Mouse (Mus musculus): Measurements from ENCODE around the gene G6pc3. TPM values are rescaled to one million over a fixed set of nuclear protein-coding genes. Genes with fewer than 3 reads are reported as not detected.

The G6pc3 gene
- polyA plus RNA-seq, 1 experiment from 2014 or later, result 26.8 TPM

GRCm38 (mm10) chr11:102193657-102194440, 4.4 kb downstream of the G6pc3 start:
- Histone ChIP-seq H3K4me1 (peaks cover 16% of the 10 kb centered on the region), H3K9me3 (replicated peaks) (no peaks in the 10 kb centered on the region), H3K9ac (no peak overlapping the region), H3K4me2 (replicated peaks) (no peak overlapping the region), H3K27me3 (no peaks in the 10 kb centered on the region), H3K4me3 (no peak overlapping the region), H3K27ac (no peak overlapping the region), H3K36me3 (peaks cover 60% of the 10 kb centered on the region)
- no peak for ATAC-seq (ENCODE audit: low FRiP score)
- 87% methylated on average over 9 of the region's 9 CpGs for WGBS

GRCm38 (mm10) chr11:102196018-102196797, 6.8 kb downstream of the G6pc3 start:
- H3K9ac ChIP-seq, result no peak overlapping the region
- 85% methylated on average over 21 of the region's 21 CpGs for WGBS
- H3K27ac ChIP-seq, result no peak overlapping the region
- peaks cover 2% of the 10 kb centered on the region for H3K4me1 ChIP-seq
- H3K4me3 ChIP-seq, result no peak overlapping the region
- H3K9me3 ChIP-seq (replicated peaks), result no peaks in the 10 kb centered on the region
- peaks cover 83% of the 10 kb centered on the region for H3K36me3 ChIP-seq
- no peaks in the 10 kb centered on the region for H3K27me3 ChIP-seq
- no peak for ATAC-seq (ENCODE audit: low FRiP score)
- no peak overlapping the region for H3K4me2 ChIP-seq (replicated peaks)

- no peaks in the 10 kb centered on the region for H3K4me1 ChIP-seq
- H3K9me3 ChIP-seq (replicated peaks), result no peaks in the 10 kb centered on the region
- no peak overlapping the region for H3K27ac ChIP-seq
- no peak overlapping the region for H3K4me3 ChIP-seq
- 69% methylated on average over 6 of the region's 6 CpGs for WGBS
- peaks cover 96% of the 10 kb centered on the region for H3K36me3 ChIP-seq
- H3K27me3 ChIP-seq, result no peaks in the 10 kb centered on the region
- no peak for ATAC-seq (ENCODE audit: low FRiP score)
- H3K4me2 ChIP-seq (replicated peaks), result no peak overlapping the region
- no peak overlapping the region for H3K9ac ChIP-seq
Observed at GRCm38 (mm10) chr11:102198245-102198644, 8.8 kb downstream of the G6pc3 start.

GRCm38 (mm10) chr11:102199856-102200255, 10.4 kb downstream of the G6pc3 start:
- Histone ChIP-seq H3K4me2 (replicated peaks) (no peak overlapping the region), H3K4me3 (no peak overlapping the region), H3K9me3 (replicated peaks) (no peaks in the 10 kb centered on the region), H3K9ac (no peak overlapping the region), H3K36me3 (peaks cover 96% of the 10 kb centered on the region), H3K27me3 (no peaks in the 10 kb centered on the region), H3K27ac (no peak overlapping the region), H3K4me1 (no peaks in the 10 kb centered on the region)
- 82% methylated on average over 9 of the region's 9 CpGs for WGBS
- no peak for ATAC-seq (ENCODE audit: low FRiP score)

- no peak overlapping the region for H3K9ac ChIP-seq
- WGBS, result 82% methylated on average over 12 of the region's 12 CpGs
- ATAC-seq (ENCODE audit: low FRiP score), result no peak
Observed at GRCm38 (mm10) chr11:102201408-102201821, 12.0 kb downstream of the G6pc3 start.

GRCm38 (mm10) chr11:102206481-102206880, 17.1 kb downstream of the G6pc3 start:
- ATAC-seq (ENCODE audit: low FRiP score), result no peak
- 63% methylated on average over 29 of the region's 30 CpGs for WGBS
- H3K4me2 ChIP-seq (replicated peaks), result no peak overlapping the region; the same call in 1 of the 2 replicates
- H3K27ac ChIP-seq, result no peak overlapping the region
- H3K4me1 ChIP-seq, result peaks cover 36% of the 10 kb centered on the region
- H3K36me3 ChIP-seq, result peaks cover 53% of the 10 kb centered on the region
- no peak overlapping the region for H3K4me3 ChIP-seq
- H3K9me3 ChIP-seq (replicated peaks), result no peaks in the 10 kb centered on the region
- H3K9ac ChIP-seq, result no peak overlapping the region; the same call in 1 of the 2 replicates
- no peaks in the 10 kb centered on the region for H3K27me3 ChIP-seq

More at GRCm38 (mm10) chr11:102201408-102201821, 12.0 kb downstream of the G6pc3 start:
- no peak overlapping the region for H3K4me2 ChIP-seq (replicated peaks)
- no peak overlapping the region for H3K4me3 ChIP-seq
- H3K27me3 ChIP-seq, result no peaks in the 10 kb centered on the region
- no peaks in the 10 kb centered on the region for H3K9me3 ChIP-seq (replicated peaks)
- no peak overlapping the region for H3K27ac ChIP-seq
- H3K4me1 ChIP-seq, result peaks cover under 1% of the 10 kb centered on the region; the same call in 1 of the 2 replicates
- H3K36me3 ChIP-seq, result peaks cover 96% of the 10 kb centered on the region

GRCm38 (mm10) chr11:102207825-102208777, 18.7 kb downstream of the G6pc3 start:
- no peaks in the 10 kb centered on the region for H3K9me3 ChIP-seq (replicated peaks)
- H3K4me3 ChIP-seq, result no peak overlapping the region
- H3K9ac ChIP-seq, result 0 out of 2 replicates have a peak overlapping the region, but pooled peaks have one; percentile 35
- ATAC-seq (ENCODE audit: low FRiP score), result 0 out of 2 replicates have a peak, but pooled peaks have one; percentile 36
- H3K27ac ChIP-seq, result peak overlapping the region; percentile 52; the same call in 1 of the 2 replicates
- H3K36me3 ChIP-seq, result peaks cover 40% of the 10 kb centered on the region
- H3K27me3 ChIP-seq, result no peaks in the 10 kb centered on the region
- H3K4me1 ChIP-seq, result peaks cover 44% of the 10 kb centered on the region
- 0 out of 2 replicates have a peak overlapping the region, but pooled peaks have one; percentile 2 for H3K4me2 ChIP-seq (replicated peaks)
- 23% methylated on average over 11 of the region's 11 CpGs for WGBS

GRCm38 (mm10) chr11:102208846-102209245, 19.4 kb downstream of the G6pc3 start:
- 26% methylated on average over 3 of the region's 4 CpGs for WGBS
- Histone ChIP-seq H3K9me3 (replicated peaks) (no peaks in the 10 kb centered on the region), H3K4me3 (no peak overlapping the region), H3K36me3 (peaks cover 34% of the 10 kb centered on the region), H3K27me3 (no peaks in the 10 kb centered on the region), H3K27ac (no peak overlapping the region), H3K9ac (no peak overlapping the region), H3K4me2 (replicated peaks) (no peak overlapping the region), H3K4me1 (peaks cover 44% of the 10 kb centered on the region)
- ATAC-seq (ENCODE audit: low FRiP score), result no peak

GRCm38 (mm10) chr11:102209742-102210141, 20.3 kb downstream of the G6pc3 start:
- Histone ChIP-seq H3K4me3 (no peak overlapping the region), H3K36me3 (peaks cover 25% of the 10 kb centered on the region), H3K27me3 (no peaks in the 10 kb centered on the region), H3K4me1 (peaks cover 52% of the 10 kb centered on the region), H3K9me3 (replicated peaks) (no peaks in the 10 kb centered on the region), H3K9ac (no peak overlapping the region), H3K4me2 (replicated peaks) (no peak overlapping the region), H3K27ac (no peak overlapping the region)
- WGBS, result 25% methylated on average over 2 of the region's 2 CpGs
- ATAC-seq (ENCODE audit: low FRiP score), result no peak

GRCm38 (mm10) chr11:102210185-102210584, 20.8 kb downstream of the G6pc3 start:
- H3K4me1 ChIP-seq, result peaks cover 57% of the 10 kb centered on the region
- no peaks in the 10 kb centered on the region for H3K27me3 ChIP-seq
- no peak overlapping the region for H3K4me3 ChIP-seq
- no peak overlapping the region for H3K4me2 ChIP-seq (replicated peaks)
- WGBS, result 80% methylated on average over 3 of the region's 3 CpGs
- H3K36me3 ChIP-seq, result peaks cover 20% of the 10 kb centered on the region
- no peaks in the 10 kb centered on the region for H3K9me3 ChIP-seq (replicated peaks)
- H3K27ac ChIP-seq, result no peak overlapping the region
- no peak for ATAC-seq (ENCODE audit: low FRiP score)
- no peak overlapping the region for H3K9ac ChIP-seq

- Histone ChIP-seq H3K4me2 (replicated peaks) (no peak overlapping the region), H3K9ac (no peak overlapping the region), H3K4me1 (peaks cover 65% of the 10 kb centered on the region), H3K4me3 (no peak overlapping the region), H3K27me3 (no peaks in the 10 kb centered on the region), H3K9me3 (replicated peaks) (no peaks in the 10 kb centered on the region), H3K36me3 (peaks cover 12% of the 10 kb centered on the region), H3K27ac (no peak overlapping the region)
- ATAC-seq (ENCODE audit: low FRiP score), result no peak
- WGBS, result 69% methylated on average over 5 of the region's 5 CpGs
Observed at GRCm38 (mm10) chr11:102211011-102211410, 21.6 kb downstream of the G6pc3 start.

Data from hindbrain, embryonic 12.5 days (tissue).